Mouse (Mus musculus): ENCODE results near the gene Dscaml1. TPM values are rescaled to one million over a fixed set of nuclear protein-coding genes. Genes with fewer than 3 reads are reported as not detected.
A peak's percentile ranks its signal among the peaks of the same experiment; 100 is the strongest.

Dscaml1 gene
- polyA plus RNA-seq, 1 experiment from 2014 or later, result 1.1 TPM

GRCm38 (mm10) chr9:45572787-45573492 lies 146.5 kb downstream of the Dscaml1 start:
- 52% methylated on average over 9 of the region's 9 CpGs for WGBS
- DNase-seq (ENCODE audit: low spot score) (peak; percentile 31), ATAC-seq (ENCODE audit: insufficient read depth, low FRiP score, low TSS enrichment) (no peak)
- H3K9ac ChIP-seq (ENCODE audit: low read length), result no peak overlapping the region
- H3K27me3 ChIP-seq (ENCODE audit: control insufficient read depth, insufficient read depth, low read length), result no peaks in the 10 kb centered on the region
- H3K27ac ChIP-seq (ENCODE audit: low read depth, low read length), result no peak overlapping the region
- 0 out of 2 replicates have a peak, but pooled peaks cover 4% of the 10 kb centered on the region for H3K4me1 ChIP-seq (ENCODE audit: control insufficient read depth, insufficient read depth, low read length)
- H3K9me3 ChIP-seq (ENCODE audit: control insufficient read depth, low read length), result no peaks in the 10 kb centered on the region
- H3K4me2 ChIP-seq (ENCODE audit: low read depth), result no peak overlapping the region
- H3K4me3 ChIP-seq (ENCODE audit: low read depth, low read length), result no peak overlapping the region
- no peaks in the 10 kb centered on the region for H3K36me3 ChIP-seq (ENCODE audit: control insufficient read depth, insufficient read depth, low read length)

- Histone ChIP-seq H3K27me3 (ENCODE audit: control insufficient read depth, insufficient read depth, low read length) (no peaks in the 10 kb centered on the region), H3K4me3 (ENCODE audit: low read depth, low read length) (no peak overlapping the region), H3K4me2 (ENCODE audit: low read depth) (no peak overlapping the region), H3K4me1 (ENCODE audit: control insufficient read depth, insufficient read depth, low read length) (0 out of 2 replicates have a peak, but pooled peaks cover 4% of the 10 kb centered on the region), H3K9me3 (ENCODE audit: control insufficient read depth, low read length) (no peaks in the 10 kb centered on the region), H3K36me3 (ENCODE audit: control insufficient read depth, insufficient read depth, low read length) (no peaks in the 10 kb centered on the region), H3K27ac (ENCODE audit: low read depth, low read length) (no peak overlapping the region), H3K9ac (ENCODE audit: low read length) (no peak overlapping the region)
- ATAC-seq (ENCODE audit: insufficient read depth, low FRiP score, low TSS enrichment) (no peak), DNase-seq (ENCODE audit: low spot score) (no peak)
These were observed 147.0 kb downstream of the Dscaml1 start for GRCm38 (mm10) chr9:45573493-45573815.

- no peaks in the 10 kb centered on the region for H3K36me3 ChIP-seq (ENCODE audit: control insufficient read depth, insufficient read depth, low read length)
- no peak overlapping the region for H3K9ac ChIP-seq (ENCODE audit: low read length)
- no peaks in the 10 kb centered on the region for H3K27me3 ChIP-seq (ENCODE audit: control insufficient read depth, insufficient read depth, low read length)
- no peak overlapping the region for H3K27ac ChIP-seq (ENCODE audit: low read depth, low read length)
- H3K4me1 ChIP-seq (ENCODE audit: control insufficient read depth, insufficient read depth, low read length), result 0 out of 2 replicates have a peak, but pooled peaks cover 4% of the 10 kb centered on the region
- H3K9me3 ChIP-seq (ENCODE audit: control insufficient read depth, low read length), result no peaks in the 10 kb centered on the region
- no peak overlapping the region for H3K4me3 ChIP-seq (ENCODE audit: low read depth, low read length)
- no peak for ATAC-seq (ENCODE audit: insufficient read depth, low FRiP score, low TSS enrichment)
- no peak for DNase-seq (ENCODE audit: low spot score)
- H3K4me2 ChIP-seq (ENCODE audit: low read depth), result no peak overlapping the region
- 84% methylated on average over 8 of the region's 8 CpGs for WGBS
These were observed 147.6 kb downstream of the Dscaml1 start for GRCm38 (mm10) chr9:45574021-45574420.

GRCm38 (mm10) chr9:45580069-45580795 lies 153.8 kb downstream of the Dscaml1 start:
- Histone ChIP-seq H3K36me3 (ENCODE audit: control insufficient read depth, insufficient read depth, low read length) (no peaks in the 10 kb centered on the region), H3K4me2 (ENCODE audit: low read depth) (no peak overlapping the region), H3K4me3 (ENCODE audit: low read depth, low read length) (no peak overlapping the region), H3K9ac (ENCODE audit: low read length) (no peak overlapping the region), H3K4me1 (ENCODE audit: control insufficient read depth, insufficient read depth, low read length) (no peaks in the 10 kb centered on the region), H3K27ac (ENCODE audit: low read depth, low read length) (no peak overlapping the region), H3K9me3 (ENCODE audit: control insufficient read depth, low read length) (no peaks in the 10 kb centered on the region), H3K27me3 (ENCODE audit: control insufficient read depth, insufficient read depth, low read length) (no peaks in the 10 kb centered on the region)
- WGBS, result 87% methylated on average over 16 of the region's 16 CpGs
- DNase-seq (ENCODE audit: low spot score) (no peak), ATAC-seq (ENCODE audit: insufficient read depth, low FRiP score, low TSS enrichment) (no peak)

DNA sequence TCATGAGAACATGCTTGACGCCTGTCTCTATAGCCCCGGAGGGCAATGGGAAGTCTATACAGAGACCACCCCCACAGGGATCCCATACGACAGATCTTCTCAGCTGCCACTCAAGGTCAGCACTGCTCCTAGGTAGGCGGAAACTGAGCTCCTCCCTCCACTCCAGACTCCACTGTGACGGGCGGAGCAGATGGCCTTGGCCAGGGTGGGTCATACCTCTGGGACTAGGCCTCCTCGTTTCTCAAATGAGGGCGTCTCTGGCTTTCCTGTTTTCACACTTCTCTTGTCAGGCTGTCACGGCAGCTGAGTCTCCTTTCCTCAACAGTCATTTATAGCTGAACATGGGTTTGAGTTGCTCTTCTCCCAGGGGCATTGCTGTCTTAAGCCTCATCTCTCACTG lies 160.0 kb downstream of the Dscaml1 start:
- ATAC-seq (ENCODE audit: insufficient read depth, low FRiP score, low TSS enrichment) (no peak), DNase-seq (ENCODE audit: low spot score) (no peak)
- Histone ChIP-seq H3K9me3 (ENCODE audit: control insufficient read depth, low read length) (no peaks in the 10 kb centered on the region), H3K36me3 (ENCODE audit: control insufficient read depth, insufficient read depth, low read length) (no peaks in the 10 kb centered on the region), H3K9ac (ENCODE audit: low read length) (no peak overlapping the region), H3K27me3 (ENCODE audit: control insufficient read depth, insufficient read depth, low read length) (no peaks in the 10 kb centered on the region), H3K27ac (ENCODE audit: low read depth, low read length) (no peak overlapping the region), H3K4me3 (ENCODE audit: low read depth, low read length) (no peak overlapping the region), H3K4me2 (ENCODE audit: low read depth) (no peak overlapping the region), H3K4me1 (ENCODE audit: control insufficient read depth, insufficient read depth, low read length) (no peaks in the 10 kb centered on the region)
- 65% methylated on average over 9 of the region's 9 CpGs for WGBS

DNA sequence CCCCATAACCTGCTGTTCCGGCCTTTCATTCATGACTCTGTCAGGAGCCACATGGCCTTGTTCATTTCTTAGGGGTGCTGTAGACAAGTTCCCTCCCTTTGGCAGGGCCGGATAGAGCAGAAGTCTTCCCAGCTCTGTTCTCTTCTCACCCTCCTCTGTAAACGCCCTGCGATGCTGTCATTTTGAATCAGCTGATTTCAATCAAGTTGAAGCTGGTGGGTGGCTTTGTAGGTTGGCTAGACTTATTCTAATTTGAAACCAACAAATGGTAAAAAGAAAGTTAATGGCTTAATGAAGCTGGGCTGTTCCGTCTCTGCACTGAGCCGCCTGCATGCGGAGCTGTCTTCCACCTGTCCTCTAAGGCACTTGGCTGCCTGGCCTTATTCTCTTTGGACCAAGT lies 161.3 kb downstream of the Dscaml1 start:
- no peak overlapping the region for H3K4me2 ChIP-seq (ENCODE audit: low read depth)
- WGBS, result 90% methylated on average over 7 of the region's 7 CpGs
- no peak for DNase-seq (ENCODE audit: low spot score)
- H3K9ac ChIP-seq (ENCODE audit: low read length), result no peak overlapping the region
- no peak overlapping the region for H3K27ac ChIP-seq (ENCODE audit: low read depth, low read length)
- no peaks in the 10 kb centered on the region for H3K27me3 ChIP-seq (ENCODE audit: control insufficient read depth, insufficient read depth, low read length)
- H3K36me3 ChIP-seq (ENCODE audit: control insufficient read depth, insufficient read depth, low read length), result no peaks in the 10 kb centered on the region
- no peaks in the 10 kb centered on the region for H3K9me3 ChIP-seq (ENCODE audit: control insufficient read depth, low read length)
- ATAC-seq (ENCODE audit: insufficient read depth, low FRiP score, low TSS enrichment), result no peak
- H3K4me3 ChIP-seq (ENCODE audit: low read depth, low read length), result no peak overlapping the region
- H3K4me1 ChIP-seq (ENCODE audit: control insufficient read depth, insufficient read depth, low read length), result no peaks in the 10 kb centered on the region

DNA sequence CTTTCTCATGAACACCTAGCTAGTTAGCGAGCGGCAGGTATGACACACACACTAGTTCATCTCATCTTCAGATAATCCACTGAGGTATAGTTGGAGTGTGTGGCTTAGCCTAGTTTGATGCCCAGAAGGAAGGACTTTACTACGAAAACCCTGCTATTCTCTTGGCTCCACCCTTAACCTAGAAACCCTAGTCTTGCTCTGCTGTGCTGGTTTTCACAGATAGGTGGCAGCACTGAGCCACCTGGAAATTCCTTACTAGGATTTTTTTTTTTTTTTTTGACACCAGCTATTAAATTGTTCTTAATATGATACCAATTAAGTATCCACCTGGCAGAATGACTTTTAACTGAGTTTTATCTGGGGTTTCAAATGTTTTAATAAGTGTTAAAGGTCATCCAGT lies 163.4 kb downstream of the Dscaml1 start:
- no peak overlapping the region for H3K27ac ChIP-seq (ENCODE audit: low read depth, low read length)
- no peaks in the 10 kb centered on the region for H3K4me1 ChIP-seq (ENCODE audit: control insufficient read depth, insufficient read depth, low read length)
- H3K36me3 ChIP-seq (ENCODE audit: control insufficient read depth, insufficient read depth, low read length), result no peaks in the 10 kb centered on the region
- ATAC-seq (ENCODE audit: insufficient read depth, low FRiP score, low TSS enrichment) (no peak), DNase-seq (ENCODE audit: low spot score) (peak; percentile 68)
- no peak overlapping the region for H3K4me2 ChIP-seq (ENCODE audit: low read depth)
- no peak overlapping the region for H3K9ac ChIP-seq (ENCODE audit: low read length)
- no peak overlapping the region for H3K4me3 ChIP-seq (ENCODE audit: low read depth, low read length)
- no peaks in the 10 kb centered on the region for H3K9me3 ChIP-seq (ENCODE audit: control insufficient read depth, low read length)
- WGBS, result 76% methylated on average over 3 of the region's 3 CpGs
- no peaks in the 10 kb centered on the region for H3K27me3 ChIP-seq (ENCODE audit: control insufficient read depth, insufficient read depth, low read length)

- no peaks in the 10 kb centered on the region for H3K4me1 ChIP-seq (ENCODE audit: control insufficient read depth, insufficient read depth, low read length)
- H3K4me2 ChIP-seq (ENCODE audit: low read depth), result no peak overlapping the region
- no peaks in the 10 kb centered on the region for H3K27me3 ChIP-seq (ENCODE audit: control insufficient read depth, insufficient read depth, low read length)
- no peak overlapping the region for H3K9ac ChIP-seq (ENCODE audit: low read length)
- no peaks in the 10 kb centered on the region for H3K9me3 ChIP-seq (ENCODE audit: control insufficient read depth, low read length)
- H3K4me3 ChIP-seq (ENCODE audit: low read depth, low read length), result no peak overlapping the region
- no peak overlapping the region for H3K27ac ChIP-seq (ENCODE audit: low read depth, low read length)
- DNase-seq (ENCODE audit: low spot score) (no peak), ATAC-seq (ENCODE audit: insufficient read depth, low FRiP score, low TSS enrichment) (no peak)
- no peaks in the 10 kb centered on the region for H3K36me3 ChIP-seq (ENCODE audit: control insufficient read depth, insufficient read depth, low read length)
- WGBS, result 93% methylated on average over 2 of the region's 2 CpGs
These were observed 164.6 kb downstream of the Dscaml1 start for GRCm38 (mm10) chr9:45591061-45591460.

DNA sequence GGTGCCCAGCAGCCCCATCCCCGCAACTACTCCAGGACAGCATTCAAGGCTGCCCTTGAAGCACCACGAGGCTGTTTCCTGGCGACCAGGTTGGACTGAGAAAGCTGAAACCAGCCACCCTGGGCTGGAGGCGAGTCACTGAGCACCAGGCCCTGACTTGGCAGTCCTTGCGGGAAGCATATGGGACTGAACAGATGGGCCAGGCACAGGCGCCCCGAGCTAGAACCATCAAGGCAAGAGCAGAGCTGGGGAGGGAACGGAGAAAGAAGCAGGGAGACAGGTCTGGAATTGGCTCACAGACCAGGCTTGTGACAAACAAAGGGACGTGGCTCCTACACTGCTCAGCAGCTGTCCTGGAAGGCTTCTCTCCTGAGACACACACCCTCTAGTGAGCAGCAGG lies 165.9 kb downstream of the Dscaml1 start:
- Histone ChIP-seq H3K9me3 (ENCODE audit: control insufficient read depth, low read length) (no peaks in the 10 kb centered on the region), H3K27ac (ENCODE audit: low read depth, low read length) (no peak overlapping the region), H3K9ac (ENCODE audit: low read length) (no peak overlapping the region), H3K36me3 (ENCODE audit: control insufficient read depth, insufficient read depth, low read length) (no peaks in the 10 kb centered on the region), H3K4me2 (ENCODE audit: low read depth) (no peak overlapping the region), H3K4me1 (ENCODE audit: control insufficient read depth, insufficient read depth, low read length) (no peaks in the 10 kb centered on the region), H3K4me3 (ENCODE audit: low read depth, low read length) (no peak overlapping the region), H3K27me3 (ENCODE audit: control insufficient read depth, insufficient read depth, low read length) (no peaks in the 10 kb centered on the region)
- 77% methylated on average over 9 of the region's 9 CpGs for WGBS
- DNase-seq (ENCODE audit: low spot score), result no peak
- no peak for ATAC-seq (ENCODE audit: insufficient read depth, low FRiP score, low TSS enrichment)

All from neural tube, embryonic 11.5 days (tissue).